Mouse (Mus musculus) cerebellum, adult 2 months (tissue): ENCODE measurements around the gene Obp2b. TPM values are rescaled to one million over a fixed set of nuclear protein-coding genes. Genes with fewer than 3 reads are reported as not detected.
"Not testable (repeated sequence)": the region's sequence is repeated elsewhere in the genome, so short reads cannot be mapped to it uniquely, and the experiment has no call there.

Experiments
- DNase-seq, 2 experiments: peaks; one replicate each; pipeline ENCODE4 v3.0.0; 2021
- H3K27ac ChIP-seq: fragments of 200-500 bp; 2 replicates; pipeline ENCODE4 v1.5.1; 2012; ENCODE audit warnings: low read length, control low read depth, inconsistent platforms; ENCODE audit not compliant: insufficient read depth
- H3K27me3 ChIP-seq: fragments of 200-500 bp; 2 replicates; pipeline ENCODE4 v1.6.1; 2012; ENCODE audit warnings: inconsistent platforms, mild to moderate bottlenecking, low read length, moderate library complexity; ENCODE audit not compliant: control insufficient read depth, insufficient read depth
- H3K4me1 ChIP-seq: fragments of 200-500 bp; 2 replicates; pipeline ENCODE4 v1.6.1; 2011; ENCODE audit warnings: low read length; ENCODE audit not compliant: control insufficient read depth, insufficient read depth
- H3K4me3 ChIP-seq: fragments of 200-500 bp; replicated peaks from 2 replicates; pipeline ENCODE3; 2011; ENCODE audit warnings: mild to moderate bottlenecking, low read depth, low read length, control low read depth; ENCODE audit not compliant: insufficient read depth
- CTCF ChIP-seq: fragments of 200-500 bp; IDR thresholded peaks from 2 replicates; pipeline ENCODE4 v1.5.1; 2011; ENCODE audit warnings: low read depth, mild to moderate bottlenecking, control low read depth, low read length, moderate library complexity, borderline replicate concordance; ENCODE audit not compliant: insufficient read depth
- POLR2A ChIP-seq: fragments of 200-500 bp; IDR thresholded peaks from 2 replicates; pipeline ENCODE4 v1.6.1; 2011; ENCODE audit warnings: low read length, control low read depth, borderline replicate concordance; ENCODE audit not compliant: insufficient read depth
- WGBS: fragments of 180-500 bp; shearing (Covaris S2); methylation state at CpG from one replicate; pipeline ENCODE4 v1.1.7; 2018; 5-methylcytosine and 5-hydroxymethylcytosine counted together
- polyA plus RNA-seq: library from polyadenylated mRNA; depleted of rRNA; stranded (reverse); fragments of >200 nt; gene quantifications from 2 replicates; pipeline ENCODE4 v1.2.3, GENCODE M21; 2012; rRNA removed

Obp2b gene
- not detected in 2 replicates for polyA plus RNA-seq

- not testable (repeated sequence) for H3K27me3 ChIP-seq, H3K4me3 ChIP-seq, DNase-seq, H3K27ac ChIP-seq, H3K4me1 ChIP-seq
- 66% methylated on average over 3 of the region's 3 CpGs for WGBS
Observed at GRCm38 (mm10) chr2:25736709-25737108, at the start of gene Obp2b. Obp2b (plus strand) TSS chr2:25737009.

- Histone ChIP-seq H3K4me1 (no peaks in the 10 kb centered on the region), H3K27me3 (no peaks in the 10 kb centered on the region), H3K27ac (no peak overlapping the region), H3K4me3 (no peak overlapping the region)
- DNase-seq, result peak; percentile 31 to 59
- TF ChIP-seq CTCF (peak; percentile 78), POLR2A (no peak)
Observed at GRCm38 (mm10) chr2:25694605-25695004, 42.2 kb upstream of the Obp2b start.

- no peaks in the 10 kb centered on the region for H3K4me1 ChIP-seq
- H3K4me3 ChIP-seq, result no peak overlapping the region
- no peak for DNase-seq
- 54% methylated on average over 4 of the region's 4 CpGs for WGBS
- no peak for TF ChIP-seq POLR2A
- no peak for TF ChIP-seq CTCF
- no peak overlapping the region for H3K27ac ChIP-seq
- H3K27me3 ChIP-seq, result no peaks in the 10 kb centered on the region
Observed at GRCm38 (mm10) chr2:25696951-25697350, 39.9 kb upstream of the Obp2b start.

- WGBS, result 74% methylated on average over 2 of the region's 2 CpGs
- Histone ChIP-seq H3K4me1 (no peaks in the 10 kb centered on the region; the same call in 1 of the 2 replicates), H3K27me3 (no peaks in the 10 kb centered on the region), H3K27ac (no peak overlapping the region), H3K4me3 (no peak overlapping the region)
- TF ChIP-seq CTCF (no peak), POLR2A (no peak)
- DNase-seq, result no peak
Observed at GRCm38 (mm10) chr2:25698696-25699095, 38.1 kb upstream of the Obp2b start.

- WGBS, result 89% methylated on average over 3 of the region's 3 CpGs
- H3K27ac ChIP-seq, H3K4me1 ChIP-seq, H3K27me3 ChIP-seq, DNase-seq, H3K4me3 ChIP-seq: not testable (repeated sequence)
Observed at GRCm38 (mm10) chr2:25699743-25700142, 37.1 kb upstream of the Obp2b start, which contains the start of gene Obp2a. Obp2a (plus strand) TSS chr2:25700043.

- TF ChIP-seq CTCF (no peak), POLR2A (no peak)
- Histone ChIP-seq H3K4me3 (no peak overlapping the region), H3K27ac (no peak overlapping the region), H3K27me3 (no peaks in the 10 kb centered on the region), H3K4me1 (no peaks in the 10 kb centered on the region; the same call in 1 of the 2 replicates)
- no peak for DNase-seq
- 83% methylated on average over 5 of the region's 5 CpGs for WGBS
Observed at GRCm38 (mm10) chr2:25701001-25701400, 35.8 kb upstream of the Obp2b start.

- H3K27me3 ChIP-seq, result no peaks in the 10 kb centered on the region
- H3K4me1 ChIP-seq, result peaks cover 7% of the 10 kb centered on the region
- 88% methylated on average over 4 of the region's 4 CpGs for WGBS
- H3K4me3 ChIP-seq, result no peak overlapping the region
- TF ChIP-seq CTCF (no peak), POLR2A (no peak)
- H3K27ac ChIP-seq, result no peak overlapping the region
- no peak for DNase-seq
Observed at GRCm38 (mm10) chr2:25703706-25704105, 33.1 kb upstream of the Obp2b start.

GRCm38 (mm10) chr2:25706643-25707481, 29.9 kb upstream of the Obp2b start, which contains the start of gene Bmyc:
Bmyc (plus strand) TSS chr2:25706739.
- under 1% methylated on average over 78 of the region's 78 CpGs for WGBS
- no peaks in the 10 kb centered on the region for H3K27me3 ChIP-seq
- TF ChIP-seq POLR2A (peak; percentile 70; the same call in 1 of the 2 replicates), CTCF (peak; percentile 67)

More at GRCm38 (mm10) chr2:25706643-25707481, 29.9 kb upstream of the Obp2b start, which contains the start of gene Bmyc:
- Histone ChIP-seq H3K4me3 (peak within 1 kb of the TSS; percentile 89), H3K27ac (peak within 1 kb of the TSS; percentile 26), H3K4me1 (peaks cover 11% of the 10 kb centered on the region)
- DNase-seq, result peak; percentile 87 to 89
